Mouse (Mus musculus) cerebellum, adult 11 months (tissue): ENCODE results near the gene Dgkg.

Experiments used
- DNase-seq: peaks from one replicate; pipeline ENCODE4 v3.0.0; 2022

Gene Dgkg

GRCm38 (mm10) chr16:22643460-22643859 lies 13.6 kb downstream of the Dgkg start:
- no peak for DNase-seq

GRCm38 (mm10) chr16:22642953-22643352 lies 14.1 kb downstream of the Dgkg start:
- no peak for DNase-seq

GRCm38 (mm10) chr16:22642054-22642453 lies 15.0 kb downstream of the Dgkg start:
- DNase-seq, result no peak

GRCm38 (mm10) chr16:22641588-22641987 lies 15.4 kb downstream of the Dgkg start:
- DNase-seq, result no peak

GRCm38 (mm10) chr16:22637311-22637710 lies 19.7 kb downstream of the Dgkg start:
- no peak for DNase-seq

- no peak for DNase-seq
Observed at GRCm38 (mm10) chr16:22635706-22636105, 21.3 kb downstream of the Dgkg start.

- no peak for DNase-seq
Observed at GRCm38 (mm10) chr16:22633063-22633462, 24.0 kb downstream of the Dgkg start.

- DNase-seq, result no peak
Observed at GRCm38 (mm10) chr16:22630351-22630750, 26.7 kb downstream of the Dgkg start.

- no peak for DNase-seq
Observed at GRCm38 (mm10) chr16:22629900-22630299, 27.1 kb downstream of the Dgkg start.

- DNase-seq, result no peak
Observed at GRCm38 (mm10) chr16:22625987-22626386, 31.0 kb downstream of the Dgkg start.

- DNase-seq, result no peak
Observed at GRCm38 (mm10) chr16:22625412-22625811, 31.6 kb downstream of the Dgkg start.

- DNase-seq, result peak; percentile 53
Observed at GRCm38 (mm10) chr16:22622286-22622685, 34.7 kb downstream of the Dgkg start.

DNA sequence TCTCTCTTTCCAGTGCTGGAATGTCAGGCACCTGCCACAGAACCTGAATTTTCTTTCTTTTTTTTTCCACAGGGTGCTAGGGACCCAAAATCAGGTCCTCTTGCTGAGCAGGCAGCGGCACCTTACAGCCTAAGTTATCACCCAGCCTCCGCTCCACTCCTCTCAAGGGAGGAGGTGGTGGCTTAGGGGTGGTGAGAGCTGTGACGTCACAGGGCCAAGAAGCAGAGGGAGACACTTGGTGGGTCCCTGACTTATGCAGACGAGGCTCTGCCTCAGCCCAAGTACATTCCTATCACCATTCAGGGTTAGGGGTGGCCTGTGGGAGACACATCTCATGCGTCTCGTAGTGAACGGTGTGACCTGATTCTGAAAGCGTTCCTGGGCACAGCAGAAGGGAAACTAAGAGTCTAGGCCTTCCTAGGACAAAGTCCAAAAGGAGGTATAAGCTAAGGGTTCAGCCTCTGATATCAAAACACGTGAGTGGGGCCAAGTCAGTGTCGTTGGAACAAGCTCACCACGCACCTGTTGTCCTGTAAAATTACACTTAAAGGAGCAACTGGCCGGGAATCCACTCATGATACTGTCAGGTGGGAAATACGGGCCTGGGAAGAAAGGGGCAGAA lies 35.6 kb downstream of the Dgkg start:
- DNase-seq, result no peak

- no peak for DNase-seq
Observed at GRCm38 (mm10) chr16:22618424-22619056, 38.5 kb downstream of the Dgkg start.

GRCm38 (mm10) chr16:22615805-22616204 lies 41.2 kb downstream of the Dgkg start:
- DNase-seq, result no peak

DNA sequence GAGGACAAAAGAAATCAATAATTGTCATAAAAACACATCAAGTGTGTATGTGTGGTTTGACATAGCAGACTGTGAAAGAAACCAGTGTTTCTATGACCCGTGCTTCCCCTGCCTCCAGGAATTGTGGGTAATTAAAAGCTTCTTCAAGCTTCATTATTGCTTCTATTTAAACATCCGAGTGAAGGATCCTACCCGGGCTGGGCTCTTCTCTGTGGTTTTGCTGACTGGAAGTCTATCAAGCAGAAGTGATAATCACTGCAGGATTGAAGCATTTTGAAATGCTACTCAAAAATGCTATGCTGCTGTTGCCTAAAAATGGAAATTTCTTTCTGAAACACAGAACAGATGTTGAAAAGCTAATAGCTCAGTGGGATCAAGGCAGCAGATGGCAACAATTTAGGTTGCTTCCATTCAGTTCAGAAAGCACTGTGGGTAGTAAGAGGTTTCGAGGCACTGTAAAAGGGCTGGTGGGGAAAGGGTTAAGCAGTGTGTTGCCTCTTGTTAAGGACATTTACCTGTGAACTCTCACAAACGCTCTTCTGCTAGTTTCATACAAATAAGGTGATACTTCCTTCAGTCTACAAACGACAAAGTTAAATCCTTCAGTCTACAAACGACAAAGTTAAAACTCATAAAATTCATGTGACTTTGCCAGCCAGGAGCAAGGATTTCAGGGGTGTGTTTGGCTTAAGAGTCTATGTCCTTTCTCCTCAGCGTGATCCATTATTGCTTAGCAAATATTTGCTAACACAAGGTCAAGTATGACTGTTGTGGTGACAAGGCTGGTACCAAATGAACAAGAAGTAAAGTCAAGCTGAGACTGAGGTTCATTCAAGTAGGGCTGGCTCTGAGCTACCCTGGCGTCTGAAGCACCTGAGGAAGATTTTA lies 43.6 kb downstream of the Dgkg start:
- DNase-seq, result no peak

- DNase-seq, result no peak
Observed at GRCm38 (mm10) chr16:22608046-22608445, 49.0 kb downstream of the Dgkg start.

DNA sequence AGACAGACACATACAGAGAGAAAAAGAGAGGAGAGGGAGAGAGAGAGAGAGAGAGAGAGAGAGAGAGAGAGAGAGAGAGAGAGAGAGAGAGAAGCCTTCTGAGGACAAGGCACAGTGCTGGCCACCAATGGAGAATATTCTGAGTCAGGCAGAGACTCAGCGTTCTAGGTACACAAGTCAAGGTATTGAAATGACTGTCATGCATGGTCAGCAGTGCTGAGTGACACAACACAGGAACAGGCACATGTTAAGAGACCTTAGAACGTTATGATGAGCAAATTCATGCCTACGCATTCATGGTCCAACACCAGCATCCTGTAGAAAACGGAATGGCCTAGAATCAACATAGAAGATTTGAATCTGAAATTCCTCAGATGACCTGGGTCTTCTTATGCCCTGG lies 50.0 kb downstream of the Dgkg start:
- no peak for DNase-seq

DNA sequence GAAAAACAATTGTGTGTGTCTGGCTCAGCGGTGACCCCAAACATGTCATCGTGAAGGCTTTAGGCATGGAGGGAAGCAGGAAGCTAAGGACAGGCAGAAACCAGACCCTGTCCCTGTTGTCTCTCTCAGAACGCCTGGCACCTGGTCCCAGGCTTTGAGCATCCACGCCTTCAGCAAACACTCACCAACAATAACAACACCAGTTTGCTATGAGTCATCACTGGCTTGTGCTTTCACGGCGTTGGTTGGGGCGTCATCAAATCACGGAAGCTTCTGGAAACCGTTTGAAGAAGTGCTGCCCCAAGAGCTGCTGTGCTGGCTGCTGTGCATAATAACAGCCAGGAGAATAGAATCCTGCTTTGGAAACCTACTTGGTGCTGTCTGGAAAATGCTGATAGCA lies 54.6 kb downstream of the Dgkg start:
- DNase-seq, result no peak

GRCm38 (mm10) chr16:22601756-22602155 lies 55.3 kb downstream of the Dgkg start:
- DNase-seq, result no peak

DNA sequence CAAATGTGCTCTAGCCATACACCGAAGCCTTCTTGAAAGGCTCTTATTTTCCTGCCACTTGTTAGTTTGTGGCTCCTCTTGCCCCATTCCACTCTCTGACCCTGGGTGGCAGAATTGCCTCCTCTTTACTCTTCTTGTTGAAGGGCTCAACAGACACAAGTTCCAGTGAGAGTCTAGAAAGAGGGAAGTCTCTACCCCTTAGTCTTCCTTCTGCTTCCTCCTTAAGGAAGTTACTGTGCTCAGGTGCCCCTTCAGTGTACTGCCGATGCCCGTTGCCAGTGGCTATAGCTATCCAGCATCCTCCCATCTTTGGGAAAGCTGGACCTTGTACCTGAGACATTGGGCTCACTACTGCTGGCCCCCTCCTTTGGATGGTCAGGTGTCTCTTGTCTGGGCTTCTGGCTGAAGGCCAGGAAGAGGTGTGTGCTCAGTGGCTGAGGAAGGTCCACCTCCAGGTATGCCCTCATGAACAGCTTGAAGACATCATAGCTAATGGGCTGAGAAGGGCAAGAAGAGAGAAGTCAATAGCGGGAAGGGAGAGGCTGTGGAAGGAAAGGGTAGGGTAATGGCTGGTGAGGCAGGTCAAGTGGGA lies 56.8 kb downstream of the Dgkg start:
- DNase-seq, result no peak

DNA sequence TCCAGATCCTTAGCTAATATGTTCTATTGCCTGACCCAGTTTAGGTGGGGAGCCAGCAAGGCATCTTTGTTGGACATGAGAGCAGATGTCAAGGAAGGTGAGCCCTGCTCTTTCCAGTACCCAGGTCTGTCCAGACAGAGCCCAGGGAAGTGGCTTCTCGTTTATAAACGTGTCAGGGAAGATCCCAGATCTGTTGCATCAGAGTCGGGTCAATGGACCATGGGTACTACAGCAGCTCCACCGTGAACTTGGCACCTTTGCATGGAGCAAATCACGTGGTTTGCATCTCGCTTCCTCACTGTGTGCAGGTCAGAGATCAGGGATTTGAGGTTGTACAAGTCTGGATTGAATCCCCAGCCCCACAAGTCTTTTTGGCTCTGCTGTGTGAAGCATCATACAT lies 58.3 kb downstream of the Dgkg start:
- DNase-seq, result no peak

DNA sequence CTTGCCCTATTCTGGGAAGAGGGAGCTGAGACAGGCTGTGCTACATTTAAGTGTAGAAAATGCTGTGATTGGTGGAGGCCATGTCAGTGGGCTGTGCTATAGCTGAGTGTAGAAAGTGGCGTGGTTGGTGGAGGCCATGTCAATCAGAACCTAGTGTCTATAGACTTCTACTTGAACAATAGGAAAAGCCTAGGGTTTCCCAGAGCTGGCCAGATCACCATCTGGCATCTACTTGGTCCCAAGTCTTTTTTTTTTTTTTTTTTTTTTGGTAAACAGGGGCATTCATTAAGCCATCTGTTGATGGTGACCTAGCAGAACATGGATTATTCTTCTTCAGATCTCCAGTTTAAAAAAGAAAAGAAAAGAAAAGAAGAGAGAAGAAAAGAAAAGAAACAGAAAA lies 60.6 kb downstream of the Dgkg start:
- DNase-seq, result no peak

- DNase-seq, result no peak
Observed at GRCm38 (mm10) chr16:22593907-22594306, 63.1 kb downstream of the Dgkg start.
